Mouse (Mus musculus): ENCODE measurements around the gene Tgfbr1.

DNA sequence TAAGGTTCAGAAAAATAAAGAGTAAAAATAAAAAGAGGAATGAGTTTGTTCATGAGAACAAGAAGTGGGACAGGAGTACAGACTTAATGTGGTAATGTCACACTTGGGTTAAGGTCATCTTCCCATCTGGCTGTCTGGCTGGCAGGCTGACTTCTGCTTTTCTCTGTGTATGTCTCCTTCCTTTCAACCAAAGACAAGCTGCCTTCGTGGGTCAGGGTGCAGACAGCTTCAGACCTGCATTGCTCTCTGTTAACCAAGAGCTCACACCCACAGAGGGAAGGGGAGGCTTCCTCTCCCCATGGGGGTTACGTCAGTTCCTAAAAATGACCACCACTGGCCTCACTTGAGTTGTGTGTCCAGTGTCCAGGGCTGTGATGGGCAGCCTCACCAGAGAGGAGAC, 37.6 kb upstream of the Tgfbr1 start:
- TF ChIP-seq CTCF (IDR thresholded peaks at IDR 0.05; ENCODE audit: extremely low read depth, insufficient read length, insufficient replicate concordance, low read depth, low read length) (no peak), POLR2A (IDR thresholded peaks at IDR 0.05; ENCODE audit: low read depth, low read length) (no peak)

All from small intestine, adult 2 months (tissue).